Mouse (Mus musculus): ENCODE measurements around the gene Prss3.

DNA sequence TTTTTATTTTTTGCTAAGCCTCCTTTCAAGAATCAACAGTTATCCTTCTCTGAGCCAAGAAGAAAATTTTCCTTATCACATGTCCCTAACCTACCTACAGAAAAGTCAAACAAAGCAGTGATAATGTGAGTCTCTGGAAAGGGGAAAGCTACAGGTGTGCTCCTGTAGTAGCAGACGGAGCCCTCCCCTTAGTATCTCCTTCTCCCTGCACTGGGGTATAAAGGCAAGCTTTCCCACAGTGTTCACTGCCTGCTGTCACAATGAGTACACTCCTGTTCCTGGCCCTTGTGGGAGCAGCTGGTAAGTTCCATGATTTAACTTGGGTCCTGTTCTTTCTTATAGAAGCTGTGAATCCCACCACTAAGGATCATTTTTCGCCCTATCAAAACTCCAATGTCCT lies 23.5 kb downstream of the Prss3 start, which contains the start of gene Try10:
- TF ChIP-seq CTCF (conservative IDR thresholded peaks at IDR 0.05; ENCODE audit: insufficient read depth, insufficient read length, low read depth, low read length): no peak
- TF ChIP-seq POLR2A (IDR thresholded peaks at IDR 0.05; ENCODE audit: low read depth, low read length): no peak

Measured in kidney, adult 2 months (tissue).